Mouse (Mus musculus) c-Kit-positive CD71-positive TER-119-negative erythroid progenitor cells, embryonic 14.5 days (primary cell): ENCODE data around the gene Sgcd.
A peak's percentile ranks its signal among the peaks of the same experiment; 100 is the strongest.

Experiments used
- DNase-seq: peaks from one replicate; pipeline ENCODE4 v3.0.0-alpha.2; 2013; ENCODE audit warnings: low read depth

Sgcd gene

DNA sequence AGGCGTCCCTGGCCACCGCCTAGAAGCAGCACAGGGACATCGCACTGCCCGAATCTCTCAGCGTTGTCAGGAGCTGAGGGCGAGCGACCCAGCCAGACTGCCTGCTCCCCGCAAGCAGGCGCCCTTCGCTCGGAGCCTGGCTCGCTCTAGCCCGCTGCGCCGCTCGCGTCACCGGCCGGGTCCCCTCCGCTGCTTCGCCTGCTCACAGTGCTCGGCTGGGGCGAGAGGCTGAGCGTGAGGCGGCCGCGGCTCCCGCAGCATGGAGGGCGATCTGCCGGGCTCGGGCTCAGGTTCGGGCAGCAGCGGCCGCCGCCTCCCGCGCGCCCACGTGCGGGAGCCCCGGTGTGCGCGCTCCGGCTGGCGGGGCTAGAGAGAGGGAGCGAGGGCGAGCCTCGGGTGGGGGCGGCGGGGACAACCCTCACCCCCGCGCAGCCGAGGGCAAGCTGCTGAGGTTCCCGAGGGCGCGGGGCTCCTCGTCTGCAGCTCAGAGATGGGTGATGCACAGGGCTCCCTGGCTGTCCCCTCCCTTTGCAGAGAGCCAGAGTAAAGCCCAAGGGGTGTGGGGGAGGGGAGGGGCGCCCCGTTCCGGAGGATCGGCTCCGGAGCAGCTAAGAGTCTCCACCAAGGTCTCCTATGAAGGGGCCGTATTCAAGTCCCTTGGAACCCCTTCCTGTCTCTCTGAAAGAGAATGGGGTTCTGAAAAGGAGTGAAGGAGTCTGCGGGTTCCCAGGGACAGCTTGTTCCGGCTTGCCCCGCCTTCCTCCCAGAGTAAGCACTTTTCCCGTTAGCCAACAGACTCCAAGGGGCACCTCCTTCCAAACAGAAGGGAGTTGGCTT is at the start of gene Sgcd:
Gene Sgcd, minus strand, starts transcription at position 273 of the 837 bp plus-strand sequence.
- no peak for DNase-seq

DNA sequence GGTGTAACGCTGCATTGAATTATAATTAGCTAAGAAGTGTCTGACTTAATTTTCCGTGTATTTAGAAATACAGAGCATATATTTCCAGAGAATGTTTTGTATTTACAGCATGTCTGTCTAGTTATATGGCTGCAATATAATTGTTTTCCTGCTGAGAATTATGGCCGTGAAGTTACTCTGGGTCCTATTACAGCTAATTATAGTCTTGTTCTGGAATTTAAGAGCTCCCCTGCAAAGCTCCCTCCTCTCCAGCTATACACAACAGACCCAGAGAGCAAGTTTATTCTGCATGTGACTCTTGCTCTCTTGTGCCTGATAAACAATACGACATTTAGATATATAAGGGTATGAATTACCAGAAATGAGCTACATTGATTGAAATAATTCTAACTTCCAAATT is 49.3 kb upstream of the Sgcd start:
- DNase-seq: no peak

DNA sequence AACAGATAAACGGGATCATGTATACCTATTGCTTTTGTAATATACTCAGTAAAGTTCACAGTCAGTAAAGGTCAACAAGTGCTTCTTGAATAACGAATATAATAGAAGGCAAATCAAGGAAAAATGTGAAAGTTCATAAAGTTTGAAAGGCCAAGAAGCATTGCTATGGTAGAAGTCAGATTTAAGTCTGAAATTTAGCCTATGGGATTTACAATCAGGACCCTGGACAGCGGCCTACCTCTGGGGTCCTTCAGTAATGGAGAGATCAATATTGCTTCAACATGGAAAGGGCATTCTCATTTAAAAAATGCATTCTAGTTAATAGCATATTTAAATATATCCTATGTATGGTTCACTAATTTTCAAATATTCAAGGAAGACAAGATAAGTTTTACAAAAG is 24.1 kb upstream of the Sgcd start:
- DNase-seq: no peak

DNA sequence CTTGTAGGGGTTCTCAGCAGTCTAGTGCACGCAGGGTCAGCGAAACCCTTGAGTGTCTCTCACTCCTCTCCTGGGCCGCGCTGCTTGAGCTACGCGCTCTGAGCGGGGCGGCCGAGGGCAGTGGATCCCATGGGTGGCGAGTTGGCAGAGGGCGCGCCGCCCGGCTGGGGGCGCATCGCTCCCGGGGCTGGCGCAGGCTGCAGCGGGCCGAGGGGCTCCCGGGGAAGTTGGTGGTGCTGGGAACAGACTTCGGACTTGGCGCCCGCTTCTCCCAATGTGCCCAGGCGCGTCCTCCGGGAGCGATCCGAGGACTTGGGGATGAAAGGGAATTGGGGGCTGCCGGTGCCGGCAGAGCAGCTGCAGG is 454 bp downstream of the Sgcd start:
- DNase-seq: no peak

DNA sequence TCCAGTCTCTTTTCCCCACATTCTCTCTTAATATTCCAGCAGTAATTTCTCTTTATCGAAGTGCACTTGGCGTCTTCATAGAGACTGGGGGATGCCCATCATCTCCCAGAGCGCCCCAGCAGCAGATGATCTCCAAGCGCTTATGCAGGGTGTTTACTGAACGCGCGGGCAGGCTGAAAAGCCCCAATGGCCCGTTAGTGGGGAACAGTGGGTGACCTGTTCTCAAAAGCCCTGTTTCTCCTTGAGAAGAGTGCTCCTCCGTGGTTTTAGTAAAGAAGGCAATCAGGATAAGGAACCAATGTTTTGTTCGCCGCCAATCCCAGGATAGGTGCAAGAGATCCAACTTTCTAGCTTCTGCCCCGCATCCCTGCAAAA is 889 bp downstream of the Sgcd start:
- no peak for DNase-seq

DNA sequence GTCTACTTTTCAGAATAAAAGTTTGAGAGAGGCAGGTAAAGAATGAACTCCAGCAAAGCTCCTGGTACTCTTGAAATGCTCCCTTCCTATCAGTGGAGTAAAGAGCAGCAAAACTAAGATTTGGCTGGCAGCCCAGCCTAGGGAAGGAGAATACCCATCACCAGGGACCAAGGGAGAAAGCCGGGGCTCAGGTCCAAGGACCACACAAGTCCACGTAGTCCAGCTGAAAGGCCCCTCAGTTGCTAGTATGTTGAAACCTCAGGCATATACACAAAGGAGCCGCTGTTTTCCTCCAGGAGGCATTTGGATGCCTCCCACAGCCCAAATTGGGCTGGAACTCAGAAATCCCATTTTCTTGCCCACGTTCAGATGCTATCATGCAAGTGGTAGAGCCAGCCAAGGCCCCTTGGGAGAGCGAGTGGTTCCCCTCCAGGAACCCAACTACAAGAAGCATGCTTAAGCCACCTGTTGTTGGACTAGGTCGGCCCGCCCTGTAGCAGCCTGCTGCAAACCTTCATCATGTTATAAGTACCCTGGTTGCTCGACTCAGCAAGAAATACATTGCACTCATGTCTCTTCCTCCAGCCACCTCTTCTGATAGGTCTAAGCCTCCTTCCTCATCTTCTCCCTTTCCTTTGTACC is 1.4 kb downstream of the Sgcd start:
- DNase-seq: no peak

DNA sequence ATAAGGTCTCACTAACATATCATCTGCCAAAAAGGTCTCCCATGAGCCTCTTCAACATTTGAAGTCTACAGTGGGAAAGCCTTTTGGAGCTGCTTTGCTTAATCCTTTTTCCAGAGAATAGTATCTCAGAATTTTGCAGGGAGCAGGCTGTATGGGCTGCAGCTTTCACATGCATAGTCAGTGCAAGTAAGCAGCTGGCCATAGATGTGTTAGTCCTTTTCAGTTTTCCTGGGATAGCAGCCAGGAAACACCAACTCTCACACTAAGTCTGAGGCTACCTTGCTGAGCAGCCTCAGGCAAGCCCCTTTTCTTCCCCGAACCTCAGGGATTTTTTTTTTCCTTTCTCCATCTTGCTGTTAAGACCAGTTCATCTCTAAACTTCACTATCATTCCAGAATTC is 6.6 kb downstream of the Sgcd start:
- DNase-seq: no peak

DNA sequence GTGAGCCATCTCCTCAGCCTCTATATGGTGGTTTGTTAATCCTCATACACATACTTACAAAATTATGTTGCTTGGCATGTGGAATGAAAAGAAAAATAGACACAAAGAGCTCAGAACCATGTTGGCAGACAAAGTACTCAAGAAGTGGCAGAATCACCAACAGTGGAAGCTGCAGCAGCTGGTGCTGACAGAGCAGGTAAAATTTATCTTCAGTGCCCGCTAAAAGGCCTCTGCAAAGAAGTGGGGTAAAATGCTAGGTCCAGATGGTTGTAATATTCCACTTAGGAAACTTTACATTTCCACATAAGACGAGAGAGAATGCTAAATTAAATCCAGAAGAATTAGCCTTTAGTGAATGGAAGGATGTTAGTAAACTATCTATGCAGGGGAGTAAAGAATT is 7.7 kb downstream of the Sgcd start:
- DNase-seq: no peak

DNA sequence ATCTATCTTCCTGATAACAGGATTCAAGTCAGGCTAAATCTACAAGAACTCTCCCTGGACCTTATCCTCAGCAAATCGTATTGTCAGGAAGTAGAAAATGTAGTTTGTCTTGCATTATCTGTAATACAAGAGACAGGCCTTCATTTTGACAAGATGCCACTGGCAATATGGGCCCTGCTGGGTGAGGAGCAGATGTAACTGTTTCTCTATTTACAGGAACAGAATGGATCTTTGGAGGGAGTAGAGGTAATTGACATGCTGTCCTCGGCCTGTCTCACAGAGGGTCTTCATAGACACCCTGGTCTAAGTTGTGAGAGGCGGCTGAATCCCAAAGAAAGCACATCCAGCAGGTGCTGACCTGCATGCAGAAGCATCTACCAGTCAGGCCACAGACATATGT is 35.5 kb downstream of the Sgcd start:
- no peak for DNase-seq

DNA sequence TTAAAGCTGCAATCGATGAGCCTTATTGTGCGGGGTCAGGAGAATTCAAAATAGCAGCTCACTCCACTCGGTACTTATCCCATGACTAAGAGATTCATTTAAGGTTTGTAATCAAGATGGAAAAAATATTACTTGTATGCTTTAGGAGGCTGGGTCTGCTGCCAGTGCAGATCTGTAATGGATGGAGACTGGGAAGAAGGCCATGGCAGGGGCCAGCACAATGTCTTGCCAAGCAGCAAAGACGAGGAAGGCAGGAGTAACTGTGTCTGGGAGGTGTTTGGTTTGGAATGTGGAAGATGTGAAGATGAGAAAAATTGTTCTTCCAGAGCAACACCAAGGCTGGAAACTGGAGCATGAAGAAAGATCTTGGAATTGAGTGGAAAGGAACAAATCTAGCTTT is 36.4 kb downstream of the Sgcd start:
- DNase-seq: no peak

DNA sequence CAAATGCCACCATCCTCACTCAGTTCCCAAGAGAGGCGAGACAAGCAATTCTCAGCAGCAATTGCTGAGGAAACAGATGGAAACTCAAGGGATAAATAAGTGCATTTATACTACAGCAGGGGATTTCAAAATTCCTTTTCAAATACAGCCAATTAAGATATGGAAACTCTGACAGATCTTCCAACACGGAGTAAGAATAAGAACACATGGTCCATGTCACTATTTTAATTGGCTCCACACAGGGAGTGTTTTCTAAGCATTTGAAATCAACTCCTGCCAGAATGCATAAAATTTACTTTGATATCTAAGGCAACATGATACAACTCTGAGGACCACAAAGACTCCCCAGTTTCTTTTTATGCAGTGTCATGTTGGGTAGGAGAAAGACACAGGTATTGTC is 49.0 kb downstream of the Sgcd start:
- no peak for DNase-seq

DNA sequence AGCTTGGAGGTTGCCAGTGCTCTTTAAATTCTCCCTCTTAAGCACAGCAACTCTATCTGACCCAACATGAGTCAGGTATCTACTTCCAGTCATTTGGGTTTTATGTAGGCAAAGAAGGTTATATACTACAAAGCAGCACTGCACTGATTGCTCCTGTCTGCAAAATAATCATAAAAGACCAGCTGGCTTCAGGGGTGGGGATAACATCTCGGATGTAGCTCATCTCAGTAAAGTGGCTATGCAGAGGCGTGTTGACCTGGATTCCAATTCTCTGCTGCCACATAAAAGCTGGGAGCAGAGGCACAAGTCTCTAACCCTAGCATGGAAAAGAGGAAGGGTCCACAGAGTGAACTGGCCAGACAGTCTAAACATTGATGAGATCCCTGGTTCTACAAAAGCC is 71.2 kb downstream of the Sgcd start:
- DNase-seq: no peak

DNA sequence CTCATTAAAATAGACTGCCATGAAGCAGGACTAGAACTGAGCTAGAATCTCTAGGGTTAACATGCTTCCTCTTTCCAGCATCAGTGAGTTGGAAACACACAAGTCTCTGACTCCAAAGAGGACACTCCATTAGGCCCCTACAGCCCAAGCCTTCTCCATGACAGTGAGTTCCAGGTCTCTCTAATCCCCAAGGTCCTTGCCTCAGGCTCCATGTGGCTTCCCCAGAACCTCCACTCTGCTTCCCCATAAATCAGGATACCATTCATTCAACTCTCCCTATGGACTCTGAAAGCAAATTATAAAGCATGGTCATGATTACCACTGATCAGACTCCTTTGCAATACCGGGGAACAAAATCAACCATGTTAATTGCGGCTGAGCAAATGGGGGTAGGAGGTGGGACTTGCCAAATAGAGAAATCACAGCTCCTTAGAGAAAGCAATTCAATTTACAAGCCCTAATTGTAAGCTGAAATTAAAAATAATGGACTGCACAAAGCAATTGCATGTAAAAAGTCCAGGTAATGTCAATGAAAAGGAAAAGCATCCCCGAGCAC is 97.1 kb downstream of the Sgcd start:
- no peak for DNase-seq

DNA sequence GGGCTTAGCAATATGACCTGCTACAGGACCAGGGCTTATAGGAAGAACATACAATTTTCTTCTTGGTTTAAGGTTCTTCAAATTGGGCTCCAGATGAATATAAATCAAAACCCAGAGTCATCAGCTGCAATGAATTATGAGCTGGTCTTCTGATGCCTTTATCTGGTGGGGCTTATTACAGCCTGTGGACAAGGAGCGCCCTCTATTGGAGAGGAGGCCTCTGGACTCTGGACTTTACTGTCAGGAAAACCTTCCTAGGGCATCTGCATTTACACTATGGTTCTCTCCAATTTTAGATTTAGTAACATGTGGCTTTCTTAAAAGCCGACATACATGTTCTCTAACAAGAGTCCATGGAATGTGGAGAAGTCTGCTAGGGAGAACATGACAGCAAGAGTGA is 98.5 kb downstream of the Sgcd start:
- DNase-seq: no peak

DNA sequence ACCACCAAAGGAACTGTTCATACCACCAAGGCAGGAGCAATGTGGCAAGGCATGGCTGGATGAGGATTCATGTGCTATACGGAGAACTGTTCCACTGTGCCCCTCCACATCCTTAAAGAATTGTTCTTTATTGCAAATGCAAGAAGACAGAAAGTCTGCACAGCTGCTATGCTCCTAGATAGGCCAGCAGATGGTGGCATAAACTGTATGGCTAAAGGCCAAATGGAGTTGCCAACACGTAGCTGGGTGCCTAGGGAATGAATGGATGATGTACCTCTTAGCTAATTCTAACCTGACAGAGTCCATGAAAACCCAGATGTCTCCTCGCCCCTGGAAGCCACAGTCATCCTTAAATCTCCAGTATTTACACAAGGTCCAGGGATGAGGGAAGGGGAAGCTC is 103.5 kb downstream of the Sgcd start:
- DNase-seq: no peak

DNA sequence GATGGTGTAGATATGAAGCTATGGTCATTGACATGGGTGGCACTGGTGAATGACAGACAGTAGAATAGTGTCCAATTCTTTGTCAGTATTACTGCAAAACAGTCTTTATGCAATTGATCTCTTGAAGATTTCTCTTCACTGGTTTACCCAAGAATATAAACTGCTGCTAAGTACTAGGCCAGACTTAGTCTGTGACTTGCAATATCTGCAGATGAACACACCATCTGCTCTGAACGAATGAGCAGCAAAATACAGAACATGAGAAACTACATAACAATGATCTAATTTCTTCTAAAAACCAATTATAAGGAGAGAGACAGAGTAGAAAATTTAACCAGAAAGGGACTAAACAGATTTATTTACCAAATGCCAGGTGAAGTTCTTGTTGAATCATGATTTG is 105.2 kb downstream of the Sgcd start:
- no peak for DNase-seq

DNA sequence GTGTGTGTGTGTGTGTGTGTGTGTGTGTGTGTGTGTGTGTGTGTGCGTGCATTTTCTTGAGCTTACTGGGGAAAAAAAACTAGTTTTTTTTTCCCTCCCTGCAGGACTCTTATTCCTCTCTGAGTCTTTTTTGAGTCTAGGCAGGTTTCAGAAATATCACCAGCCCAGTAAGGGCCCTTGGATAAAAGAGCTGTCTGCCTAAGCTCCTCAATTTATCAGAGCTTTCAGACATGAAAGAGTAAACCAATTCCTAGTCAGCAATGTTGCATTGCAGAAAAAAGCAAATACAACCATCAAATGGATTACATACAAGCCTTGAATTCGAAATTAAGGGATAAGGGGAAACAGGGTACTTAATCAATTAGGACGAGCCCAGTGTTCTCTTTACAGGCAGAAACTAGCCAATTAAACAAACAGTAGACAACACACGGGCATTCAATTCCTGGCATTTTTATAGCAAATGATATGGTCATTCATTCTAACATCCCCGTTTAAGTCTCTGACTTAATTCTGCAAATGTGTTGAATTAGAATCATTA is 112.1 kb downstream of the Sgcd start:
- DNase-seq: no peak

DNA sequence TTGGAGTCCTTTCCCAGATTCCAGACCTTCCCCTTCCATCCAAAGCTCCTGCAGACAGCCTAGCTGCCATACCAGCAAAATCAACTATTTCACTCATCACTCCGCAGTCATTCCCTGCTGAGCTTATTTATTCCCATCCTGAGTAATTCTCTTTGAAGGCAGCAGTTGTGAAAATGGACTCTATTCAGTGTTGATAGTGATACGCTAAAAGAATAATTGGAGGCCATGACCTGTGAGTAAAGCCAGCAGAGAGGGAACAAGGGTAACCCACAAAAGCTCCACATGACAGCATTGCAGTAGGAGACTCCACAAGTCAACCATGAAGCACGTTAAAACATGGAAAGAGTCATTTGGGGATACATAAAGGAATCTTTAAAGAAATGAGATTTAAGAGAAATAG is 142.9 kb downstream of the Sgcd start:
- DNase-seq: no peak

DNA sequence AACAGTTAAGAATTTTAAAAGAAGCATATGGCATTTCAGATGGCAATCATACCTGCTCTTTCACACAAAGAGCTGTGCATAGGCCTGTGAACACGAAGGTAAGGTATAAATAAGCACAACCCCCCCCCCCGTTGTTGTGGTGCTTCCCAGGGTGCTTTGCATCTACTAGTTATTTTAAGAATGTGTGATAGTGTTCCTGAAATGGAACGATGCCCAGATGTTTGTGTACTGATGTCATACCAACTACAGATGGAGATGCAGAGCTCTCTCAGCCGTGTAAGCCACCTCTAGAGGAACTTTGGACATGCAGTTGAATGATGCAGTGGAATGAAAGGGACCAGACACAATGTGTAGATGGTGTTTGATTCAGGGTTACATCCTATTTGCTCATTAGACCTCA is 155.5 kb downstream of the Sgcd start:
- DNase-seq: no peak

DNA sequence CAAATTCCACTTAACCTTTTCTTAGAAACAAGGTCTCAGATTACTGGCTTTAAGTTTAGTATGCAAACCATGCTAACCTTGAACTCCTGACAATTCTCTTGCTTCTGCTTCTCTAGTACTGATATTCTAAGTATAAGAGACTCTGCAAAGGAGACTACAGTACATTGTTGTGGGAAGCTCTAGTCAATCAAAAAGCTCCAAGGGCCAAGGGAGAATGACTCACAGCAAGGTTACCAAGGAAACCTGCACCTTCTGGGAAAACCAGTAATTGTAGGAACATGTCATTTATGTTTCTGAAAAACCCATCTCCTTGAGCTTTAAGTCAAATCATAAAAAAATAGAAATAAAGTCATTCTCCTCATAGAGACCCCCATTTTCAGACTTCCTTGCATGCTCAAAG is 178.5 kb downstream of the Sgcd start:
- no peak for DNase-seq

DNA sequence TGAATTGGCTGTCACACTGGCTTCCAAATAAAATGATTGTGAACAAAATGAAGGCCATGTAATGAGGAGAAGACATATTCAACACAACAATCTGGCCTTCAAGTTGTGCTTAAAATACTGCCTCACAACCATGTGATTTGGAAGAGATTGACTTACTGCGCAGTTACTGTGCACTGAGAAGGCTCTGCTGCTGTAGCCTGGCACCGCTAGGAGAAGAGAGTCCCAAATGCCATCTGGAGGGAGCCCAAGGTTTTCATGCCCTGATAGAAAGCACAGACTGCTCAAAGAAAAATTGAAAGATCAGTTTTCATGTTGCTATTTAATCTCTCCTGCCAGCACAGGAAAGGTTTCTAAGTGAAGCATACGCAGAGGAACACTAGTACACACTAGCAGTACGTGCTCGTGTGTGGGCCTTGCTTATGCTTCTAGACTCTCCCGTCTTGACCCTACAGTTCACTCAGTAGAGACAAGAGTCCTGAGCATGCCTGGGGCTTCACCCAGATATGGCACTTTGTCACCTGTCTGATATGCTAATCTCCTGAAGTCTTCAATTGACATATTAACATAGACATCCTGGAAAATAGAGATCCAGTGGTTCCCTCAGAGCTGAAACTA is 184.6 kb downstream of the Sgcd start:
- DNase-seq: no peak

DNA sequence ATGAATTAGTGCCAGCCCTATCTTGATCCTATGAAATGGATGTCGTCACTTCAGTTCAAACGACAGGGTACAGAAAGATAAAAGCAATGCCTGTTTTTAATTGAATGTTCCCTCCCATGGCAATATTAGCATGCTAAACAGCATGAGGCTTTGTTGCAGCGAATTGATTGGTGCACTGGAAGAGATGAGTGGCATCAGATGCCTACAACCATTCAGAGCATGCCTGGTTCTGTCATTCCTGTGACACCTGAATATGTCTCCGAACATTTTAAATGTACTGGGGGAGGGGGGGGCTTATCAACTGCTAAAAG is 210.9 kb downstream of the Sgcd start:
- DNase-seq: no peak

DNA sequence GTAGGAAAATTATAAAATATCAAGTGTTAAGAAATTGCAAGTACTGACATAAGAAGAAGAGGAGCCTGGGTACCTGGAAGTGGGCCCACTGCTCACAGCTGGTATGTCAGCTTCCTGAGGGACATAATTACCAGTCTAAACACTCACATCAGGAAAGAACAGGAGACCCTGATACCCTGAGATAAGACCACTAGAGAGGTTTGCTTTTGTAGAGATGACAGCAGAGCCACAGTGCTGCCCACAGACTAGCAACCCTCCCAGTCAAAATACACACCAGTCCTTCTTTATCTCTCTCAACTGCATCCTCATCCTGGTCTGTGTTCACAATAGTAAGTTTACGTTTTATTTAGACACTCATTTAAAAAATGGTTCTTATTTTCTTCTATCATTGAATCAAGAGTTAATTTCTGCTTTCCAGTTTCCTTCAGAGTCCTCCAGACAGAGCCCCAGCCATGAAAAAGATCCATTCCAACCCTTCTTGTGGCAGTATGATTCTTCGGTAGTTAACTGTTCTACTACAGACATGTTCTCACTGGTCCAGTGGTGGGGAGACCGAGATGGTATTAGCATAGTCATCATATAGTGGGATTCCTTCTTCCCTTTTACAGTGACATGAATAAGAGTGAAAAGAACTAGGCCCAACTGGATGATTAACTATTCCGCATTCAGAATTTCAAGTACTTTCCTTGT is 211.4 kb downstream of the Sgcd start:
- DNase-seq: peak; percentile 22
